Mouse (Mus musculus): ENCODE measurements around the gene Igsf8. TPM values are rescaled to one million over a fixed set of nuclear protein-coding genes. Genes with fewer than 3 reads are reported as not detected.

Gene Igsf8
- 24.0 and 26.1 TPM in 2 replicates for polyA plus RNA-seq (2016; fragmentation: Nextera tagmentation; extraction: Ambion mirVana)

DNA sequence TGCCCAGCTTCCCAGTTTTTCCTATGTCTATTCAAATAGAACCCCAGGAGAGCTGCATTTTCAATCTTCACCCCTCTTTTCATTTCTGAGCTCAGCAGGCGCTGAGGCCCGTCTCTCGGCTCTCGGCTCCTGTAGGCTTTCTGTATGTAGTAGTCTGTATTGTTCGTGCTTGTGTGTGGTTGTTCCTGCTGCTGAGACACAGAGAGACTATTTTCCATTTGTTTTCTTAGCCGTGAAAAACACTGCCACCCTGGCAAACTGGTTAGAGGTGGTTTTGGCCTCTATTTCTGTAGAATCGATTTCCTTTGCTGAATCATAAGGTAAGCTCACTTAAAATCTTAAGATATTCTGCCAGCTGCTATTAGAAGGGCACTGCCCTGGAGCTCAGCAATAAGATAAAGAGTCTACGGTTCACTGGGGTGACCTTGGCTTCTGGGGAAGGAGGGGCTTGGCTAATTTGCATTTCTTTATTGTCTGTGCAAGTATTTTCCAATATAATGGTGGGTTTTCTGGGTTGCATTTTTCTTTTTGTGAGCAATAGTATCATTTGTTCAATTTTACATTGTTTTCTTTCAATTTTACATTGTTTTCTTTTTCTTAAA, at the start of gene Igsf8:
Igsf8 (plus strand) TSS at position 165 of the 602 bp plus-strand sequence.
- no peak within 1 kb of the TSS for H3K9ac ChIP-seq
- H3K36me3 ChIP-seq, result 0 out of 2 replicates have a peak, but pooled peaks cover 3% of the 10 kb centered on the region
- no peak for ATAC-seq (ENCODE audit: insufficient number of reproducible peaks, low FRiP score)
- H3K27ac ChIP-seq (ENCODE audit: poor library complexity, severe bottlenecking), result peak within 1 kb of the TSS; percentile 53; the same call in 1 of the 2 replicates
- H3K4me2 ChIP-seq, result no peak within 1 kb of the TSS
- peaks cover 5% of the 10 kb centered on the region; the same call in 1 of the 2 replicates for H3K4me1 ChIP-seq (replicated peaks)
- H3K4me3 ChIP-seq, result no peak within 1 kb of the TSS
- peaks cover 9% of the 10 kb centered on the region; the same call in 1 of the 2 replicates for H3K9me3 ChIP-seq (replicated peaks)
- WGBS, result 61% methylated on average over 8 of the region's 8 CpGs
- no peaks in the 10 kb centered on the region for H3K27me3 ChIP-seq (replicated peaks)

DNA sequence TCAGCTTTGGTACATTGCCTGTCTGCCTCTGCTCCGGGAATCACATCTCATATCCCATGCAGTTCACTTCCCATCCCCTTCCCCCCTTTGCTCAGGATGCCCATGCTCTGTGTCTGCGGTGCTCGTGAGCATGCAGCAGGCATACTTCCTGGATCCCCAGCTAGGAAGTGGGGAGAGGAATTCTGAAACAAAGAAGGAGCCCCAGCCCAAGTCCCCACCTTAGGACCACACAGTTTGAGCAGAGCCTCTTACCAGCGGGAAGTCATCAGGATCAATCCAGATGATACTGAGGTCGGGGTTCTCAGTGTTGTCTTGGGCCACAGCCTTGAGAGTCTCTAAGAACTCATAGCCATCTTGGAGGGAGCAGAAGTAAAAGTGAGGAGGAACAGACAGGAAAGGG, 48.7 kb upstream of the Igsf8 start:
- Histone ChIP-seq H3K27ac (ENCODE audit: poor library complexity, severe bottlenecking) (no peak overlapping the region), H3K36me3 (peaks cover 23% of the 10 kb centered on the region), H3K9ac (no peak overlapping the region)

DNA sequence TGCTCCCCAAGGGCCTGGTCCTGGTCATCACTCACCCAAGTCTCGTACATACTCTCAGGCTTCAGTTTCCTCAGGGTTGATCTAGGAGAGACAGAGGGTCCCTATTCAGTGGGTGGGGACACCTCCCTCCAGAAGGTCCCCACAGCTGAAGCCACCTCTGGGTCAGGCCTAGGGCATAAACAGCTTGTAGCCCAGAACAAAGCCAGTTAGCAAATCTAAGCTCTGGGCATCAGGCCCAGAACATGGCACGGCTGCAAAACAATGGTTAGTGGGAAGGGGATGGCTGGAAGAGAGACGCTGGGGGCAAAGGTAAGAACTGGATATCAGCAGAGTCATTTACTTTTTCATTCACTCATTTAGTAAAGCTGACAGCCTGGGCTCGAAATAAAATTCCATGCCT, 47.7 kb upstream of the Igsf8 start:
- H3K9ac ChIP-seq, result no peak overlapping the region
- no peak for ATAC-seq (ENCODE audit: insufficient number of reproducible peaks, low FRiP score)
- no peak overlapping the region for H3K27ac ChIP-seq (ENCODE audit: poor library complexity, severe bottlenecking)
- H3K4me1 ChIP-seq (replicated peaks), result peaks cover 47% of the 10 kb centered on the region
- no peak overlapping the region for H3K4me2 ChIP-seq
- no peak overlapping the region for H3K4me3 ChIP-seq
- 66% methylated on average over 4 of the region's 4 CpGs for WGBS
- no peaks in the 10 kb centered on the region for H3K9me3 ChIP-seq (replicated peaks)
- H3K27me3 ChIP-seq (replicated peaks), result no peaks in the 10 kb centered on the region
- peaks cover 23% of the 10 kb centered on the region for H3K36me3 ChIP-seq

More for the DNA sequence above, 48.7 kb upstream of the Igsf8 start:
- WGBS, result 53% methylated on average over 5 of the region's 5 CpGs
- Histone ChIP-seq H3K9me3 (replicated peaks) (no peaks in the 10 kb centered on the region), H3K4me3 (no peak overlapping the region), H3K4me1 (replicated peaks) (peaks cover 37% of the 10 kb centered on the region), H3K4me2 (no peak overlapping the region), H3K27me3 (replicated peaks) (no peaks in the 10 kb centered on the region)
- no peak for ATAC-seq (ENCODE audit: insufficient number of reproducible peaks, low FRiP score)

DNA sequence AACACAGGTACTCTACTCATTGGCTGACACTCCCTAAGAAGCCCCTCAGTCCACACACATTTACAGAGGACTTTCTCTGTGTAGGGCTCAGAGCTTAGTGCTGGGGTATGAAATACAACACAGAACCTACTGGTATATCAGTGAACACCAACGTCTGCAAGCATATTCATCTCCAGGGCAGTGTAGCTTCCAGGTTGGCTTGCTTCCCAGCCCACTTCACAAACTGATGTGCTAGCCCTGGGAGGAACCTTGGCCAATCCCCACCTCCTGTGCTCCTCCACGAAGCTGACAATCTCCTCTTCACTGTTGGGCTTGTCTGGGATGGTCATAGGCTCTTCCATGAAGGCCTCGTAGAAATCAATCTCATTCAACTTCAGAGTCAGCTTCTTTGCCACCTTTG, 46.7 kb upstream of the Igsf8 start:
- Histone ChIP-seq H3K27me3 (replicated peaks) (no peaks in the 10 kb centered on the region), H3K4me2 (no peak overlapping the region), H3K27ac (ENCODE audit: poor library complexity, severe bottlenecking) (peak overlapping the region; percentile 13; the same call in 1 of the 2 replicates), H3K4me3 (no peak overlapping the region), H3K9me3 (replicated peaks) (no peaks in the 10 kb centered on the region), H3K4me1 (replicated peaks) (peaks cover 57% of the 10 kb centered on the region), H3K9ac (no peak overlapping the region), H3K36me3 (peaks cover 18% of the 10 kb centered on the region)
- no peak for ATAC-seq (ENCODE audit: insufficient number of reproducible peaks, low FRiP score)
- 40% methylated on average over 3 of the region's 3 CpGs for WGBS

DNA sequence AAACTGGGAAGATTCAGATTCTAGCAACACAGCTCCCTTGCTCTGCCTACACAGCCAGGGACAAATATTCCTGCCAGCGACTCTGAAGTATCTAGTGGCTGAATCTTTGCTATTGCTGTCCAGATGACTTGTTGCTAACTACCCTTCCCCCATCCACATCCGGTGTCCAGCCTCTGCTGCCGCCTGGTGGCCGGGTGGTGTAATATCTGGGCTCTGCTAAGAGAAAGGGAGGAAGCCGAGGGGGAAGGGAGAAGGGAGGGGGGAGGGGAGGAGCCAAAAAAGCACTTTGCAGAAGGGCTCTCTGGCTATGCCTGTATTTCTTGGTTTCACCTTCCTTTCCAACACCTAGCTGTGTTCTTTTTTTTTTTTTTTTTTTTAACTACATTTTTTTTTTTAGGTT, 44.3 kb upstream of the Igsf8 start:
- ATAC-seq (ENCODE audit: insufficient number of reproducible peaks, low FRiP score), result peak; percentile 42
- Histone ChIP-seq H3K4me3 (peak overlapping the region; percentile 32; the same call in 1 of the 2 replicates), H3K4me2 (peak overlapping the region; percentile 64), H3K36me3 (peaks cover 9% of the 10 kb centered on the region; the same call in 1 of the 2 replicates), H3K9ac (peak overlapping the region; percentile 56), H3K9me3 (replicated peaks) (no peaks in the 10 kb centered on the region), H3K27me3 (replicated peaks) (no peaks in the 10 kb centered on the region), H3K4me1 (replicated peaks) (peaks cover 78% of the 10 kb centered on the region), H3K27ac (ENCODE audit: poor library complexity, severe bottlenecking) (peak overlapping the region; percentile 89)
- under 1% methylated on average over 5 of the region's 5 CpGs for WGBS

DNA sequence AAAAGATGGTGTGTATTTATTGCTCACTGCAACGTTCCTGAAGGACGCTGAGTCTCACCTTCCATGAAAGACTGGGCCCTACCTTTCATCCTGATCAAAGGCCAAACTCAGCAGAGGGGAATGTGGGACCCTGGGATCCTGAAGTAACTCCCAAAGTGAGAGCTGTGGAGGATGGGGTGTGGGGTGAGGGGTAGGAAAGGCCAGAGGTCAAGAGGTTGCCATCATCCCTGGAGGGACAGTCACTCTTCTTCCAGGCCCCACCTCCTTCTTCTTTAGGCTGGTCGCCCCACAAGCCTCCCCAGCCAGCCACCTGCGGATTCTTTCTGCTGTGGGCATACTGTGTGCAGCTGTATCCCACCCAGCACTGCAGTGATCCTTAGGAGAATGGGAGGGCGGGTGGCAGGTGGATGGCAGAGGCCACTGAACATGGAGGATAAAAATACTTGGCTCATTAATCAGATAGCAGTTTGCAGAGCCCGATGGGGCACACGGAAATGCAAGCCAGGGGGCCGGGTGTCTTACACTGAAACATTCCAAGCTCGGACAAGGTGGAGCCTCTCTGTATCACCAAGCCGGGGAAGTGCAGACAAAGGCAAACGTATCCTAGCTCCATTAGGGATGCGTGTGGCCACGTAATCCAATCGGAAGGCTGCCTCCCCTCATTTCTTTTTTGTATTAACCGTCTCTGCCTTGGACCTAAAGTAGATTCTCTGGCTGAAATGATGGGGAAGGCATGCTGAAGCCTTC, 43.1 kb upstream of the Igsf8 start:
- H3K4me1 ChIP-seq (replicated peaks), result peaks cover 78% of the 10 kb centered on the region
- no peaks in the 10 kb centered on the region for H3K9me3 ChIP-seq (replicated peaks)
- ATAC-seq (ENCODE audit: insufficient number of reproducible peaks, low FRiP score), result no peak
- peaks cover 4% of the 10 kb centered on the region; the same call in 1 of the 2 replicates for H3K36me3 ChIP-seq
- 46% methylated on average over 15 of the region's 15 CpGs for WGBS
- peak overlapping the region; percentile 43 for H3K4me2 ChIP-seq
- H3K27me3 ChIP-seq (replicated peaks), result no peaks in the 10 kb centered on the region
- peak overlapping the region; percentile 58; the same call in 1 of the 2 replicates for H3K9ac ChIP-seq
- peak overlapping the region; percentile 12 for H3K4me3 ChIP-seq
- peak overlapping the region; percentile 91 for H3K27ac ChIP-seq (ENCODE audit: poor library complexity, severe bottlenecking)

DNA sequence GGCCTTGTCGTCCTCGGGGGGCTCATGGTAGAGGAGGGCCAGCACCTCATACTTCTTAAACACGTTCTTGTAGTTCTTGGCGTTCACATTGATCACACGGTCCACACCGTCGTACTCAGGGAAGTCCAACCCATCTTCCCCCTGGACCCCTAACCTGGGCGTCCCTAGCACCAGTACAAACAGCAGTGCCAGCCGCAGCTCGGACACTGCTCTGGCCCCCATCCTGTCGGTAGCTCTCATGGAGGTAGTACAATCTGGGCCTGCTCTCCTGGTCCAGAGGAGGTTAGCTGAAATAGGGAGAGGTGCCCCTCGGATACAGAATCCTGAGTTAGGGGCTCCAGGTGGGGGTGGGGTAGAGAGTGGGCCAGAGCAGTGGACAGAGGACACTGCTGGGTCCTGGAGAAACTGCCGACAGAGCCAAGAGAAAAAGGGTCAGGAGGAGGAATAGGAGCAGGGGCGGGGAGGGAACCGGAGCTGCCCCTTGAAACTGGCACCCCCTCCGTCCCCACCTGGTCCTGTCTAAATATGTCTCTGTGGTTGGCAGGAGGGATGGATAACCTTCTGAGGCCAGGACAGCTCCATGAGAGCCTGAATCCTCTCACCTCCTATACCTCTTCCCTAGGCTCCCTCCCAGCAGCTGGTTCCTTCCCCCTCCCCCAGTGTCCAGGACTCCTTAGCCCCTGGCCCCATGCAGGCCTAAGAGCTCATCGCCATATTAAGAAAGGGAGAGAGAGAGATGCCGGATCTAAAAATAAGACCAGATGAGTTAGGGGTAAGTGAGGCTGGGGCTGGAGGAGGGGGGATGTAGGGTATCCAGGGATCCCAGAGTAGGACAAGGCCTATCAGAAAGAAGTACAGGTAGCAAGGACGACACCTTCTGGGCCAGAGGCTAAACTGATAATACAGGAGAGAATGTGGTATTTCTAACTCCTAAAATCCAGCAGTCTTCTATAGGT, 41.7 kb upstream of the Igsf8 start, which contains the start of gene Casq1:
Casq1 (minus strand) TSS at position 418 of the 956 bp plus-strand sequence.
- H3K9ac ChIP-seq, result peak within 1 kb of the TSS; percentile 58
- H3K4me2 ChIP-seq, result peak within 1 kb of the TSS; percentile 43
- peak; percentile 3; the same call in 1 of the 2 replicates for ATAC-seq (ENCODE audit: insufficient number of reproducible peaks, low FRiP score)
- peak within 1 kb of the TSS; percentile 12 for H3K4me3 ChIP-seq
- peak within 1 kb of the TSS; percentile 91 for H3K27ac ChIP-seq (ENCODE audit: poor library complexity, severe bottlenecking)
- H3K4me1 ChIP-seq (replicated peaks), result peaks cover 72% of the 10 kb centered on the region
- H3K9me3 ChIP-seq (replicated peaks), result no peaks in the 10 kb centered on the region
- peaks cover 4% of the 10 kb centered on the region; the same call in 1 of the 2 replicates for H3K36me3 ChIP-seq
- WGBS, result 64% methylated on average over 19 of the region's 19 CpGs
- H3K27me3 ChIP-seq (replicated peaks), result no peaks in the 10 kb centered on the region

DNA sequence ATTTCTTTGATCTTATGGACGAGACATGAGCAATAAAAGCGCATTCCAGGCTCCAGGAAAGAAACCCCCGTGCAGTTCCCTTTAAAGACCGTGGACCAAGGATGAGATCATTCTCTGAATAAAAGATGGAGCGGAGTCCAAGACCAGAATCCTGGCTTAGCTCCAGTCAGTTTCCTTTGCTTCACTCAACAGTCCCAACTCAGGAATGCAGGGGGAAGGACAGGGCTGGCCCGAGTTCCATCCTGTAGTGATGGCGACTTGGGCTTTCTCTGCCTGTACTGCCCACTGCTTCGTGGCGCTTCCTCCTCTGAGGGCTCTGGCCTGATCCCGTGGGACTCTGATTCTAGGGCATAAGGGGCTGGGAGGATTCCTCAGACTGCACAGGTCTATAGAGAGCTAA, 41.0 kb upstream of the Igsf8 start:
- no peaks in the 10 kb centered on the region for H3K27me3 ChIP-seq (replicated peaks)
- H3K4me3 ChIP-seq, result no peak overlapping the region
- H3K4me2 ChIP-seq, result peak overlapping the region; percentile 43; the same call in 1 of the 2 replicates
- H3K4me1 ChIP-seq (replicated peaks), result peaks cover 67% of the 10 kb centered on the region
- H3K36me3 ChIP-seq, result peaks cover 4% of the 10 kb centered on the region; the same call in 1 of the 2 replicates
- H3K9me3 ChIP-seq (replicated peaks), result no peaks in the 10 kb centered on the region
- peak overlapping the region; percentile 58; the same call in 1 of the 2 replicates for H3K9ac ChIP-seq
- WGBS, result 16% methylated on average over 10 of the region's 10 CpGs
- ATAC-seq (ENCODE audit: insufficient number of reproducible peaks, low FRiP score), result peak; percentile 72
- H3K27ac ChIP-seq (ENCODE audit: poor library complexity, severe bottlenecking), result peak overlapping the region; percentile 91

DNA sequence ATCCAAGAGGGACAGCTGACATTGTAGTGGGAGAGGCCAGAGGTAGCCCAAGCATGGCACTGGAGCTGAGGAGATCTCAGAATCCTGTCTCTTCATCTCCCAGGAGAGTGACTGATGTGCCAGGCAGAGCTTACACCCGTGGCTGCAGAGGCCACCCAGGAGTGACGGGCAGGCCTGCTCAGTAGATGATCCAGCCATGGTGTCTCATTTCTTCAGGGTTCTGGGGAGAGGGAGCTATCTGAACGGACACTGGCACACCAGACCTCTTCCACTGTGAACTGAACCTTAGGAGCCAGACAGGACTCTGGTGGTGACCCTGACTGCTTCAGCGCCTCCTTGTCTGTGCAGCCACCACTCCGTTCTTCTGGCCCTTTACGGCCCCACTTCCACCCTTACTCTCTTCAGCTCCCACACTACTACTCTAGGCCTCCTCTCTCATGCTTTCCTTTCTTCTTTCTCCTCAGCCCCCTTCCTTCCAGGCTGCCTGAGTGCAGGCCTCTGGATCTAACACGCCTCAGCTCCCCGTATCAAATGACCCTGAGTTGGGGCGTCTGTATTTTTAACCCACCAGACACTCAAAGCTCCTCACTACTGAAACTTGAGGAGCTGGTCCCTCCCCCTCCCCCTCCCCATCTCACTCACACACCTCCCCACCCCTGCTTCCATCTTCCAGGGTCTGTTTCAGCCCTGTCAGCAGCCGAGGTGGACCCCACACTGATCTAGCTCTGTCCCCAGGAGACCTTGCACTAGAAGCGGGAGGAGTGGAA, 40.0 kb upstream of the Igsf8 start:
- 32% methylated on average over 11 of the region's 11 CpGs for whole genome bisulfite sequencing
- H3K4me1 ChIP-seq (replicated peaks), result peaks cover 67% of the 10 kb centered on the region

DNA sequence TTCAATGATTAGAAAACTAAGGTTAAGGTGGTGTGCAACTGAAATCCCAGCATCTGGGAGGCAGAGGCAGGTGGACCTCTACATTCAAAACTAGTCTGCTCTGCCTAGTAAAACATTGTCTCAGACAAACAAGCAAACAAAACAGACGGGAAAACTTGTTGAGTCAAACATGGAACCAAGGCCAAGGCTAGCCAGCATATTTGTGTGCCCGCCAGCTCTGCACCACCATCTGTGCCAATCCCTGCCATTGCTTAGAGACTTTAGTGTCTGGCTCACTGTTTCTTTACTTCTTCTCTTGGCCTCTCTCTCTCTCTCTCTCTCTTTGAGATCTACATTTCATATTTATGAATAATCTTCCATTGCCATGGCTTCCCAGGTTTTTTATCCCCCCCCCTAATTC, 33.2 kb upstream of the Igsf8 start:
- H3K4me2 ChIP-seq, result no peak overlapping the region
- no peak overlapping the region for H3K4me3 ChIP-seq
- ATAC-seq (ENCODE audit: insufficient number of reproducible peaks, low FRiP score), result no peak
- peaks cover 18% of the 10 kb centered on the region for H3K4me1 ChIP-seq (replicated peaks)
- H3K27me3 ChIP-seq (replicated peaks), result no peaks in the 10 kb centered on the region
- no peaks in the 10 kb centered on the region for H3K9me3 ChIP-seq (replicated peaks)
- H3K36me3 ChIP-seq, result no peaks in the 10 kb centered on the region
- WGBS, result 81% methylated on average over 2 of the region's 2 CpGs
- no peak overlapping the region for H3K9ac ChIP-seq
- H3K27ac ChIP-seq (ENCODE audit: poor library complexity, severe bottlenecking), result no peak overlapping the region

More for the DNA sequence above, 40.0 kb upstream of the Igsf8 start:
- 0 out of 2 replicates have a peak overlapping the region, but pooled peaks have one; percentile 3 for H3K4me2 ChIP-seq
- H3K9me3 ChIP-seq (replicated peaks), result no peaks in the 10 kb centered on the region
- no peaks in the 10 kb centered on the region for H3K27me3 ChIP-seq (replicated peaks)
- peak overlapping the region; percentile 91 for H3K27ac ChIP-seq (ENCODE audit: poor library complexity, severe bottlenecking)
- no peak overlapping the region for H3K4me3 ChIP-seq
- H3K9ac ChIP-seq, result peak overlapping the region; percentile 44; the same call in 1 of the 2 replicates
- no peaks in the 10 kb centered on the region for H3K36me3 ChIP-seq
- no peak for ATAC-seq (ENCODE audit: insufficient number of reproducible peaks, low FRiP score)
